Mouse (Mus musculus) olfactory bulb, adult 2 months (tissue): ENCODE data around the gene Tex44.

ENCODE experiments used
- CTCF ChIP-seq: fragments of 200-500 bp; IDR thresholded peaks from 2 replicates; pipeline ENCODE4 v1.5.1; 2012; ENCODE audit warnings: low read depth, mild to moderate bottlenecking, low read length, moderate library complexity; ENCODE audit not compliant: insufficient read depth
- POLR2A ChIP-seq: fragments of 200-500 bp; IDR thresholded peaks from 2 replicates; pipeline ENCODE4 v1.6.1; 2012; ENCODE audit warnings: mild to moderate bottlenecking, low read depth, low read length, moderate library complexity; ENCODE audit not compliant: insufficient read depth

GRCm38 (mm10) chr1:86469876-86470275 lies 43.7 kb downstream of the Tex44 start:
- TF ChIP-seq CTCF (no peak), POLR2A (no peak)
